Mouse (Mus musculus): ENCODE results near the gene 4930539E08Rik. TPM values are rescaled to one million over a fixed set of nuclear protein-coding genes. Genes with fewer than 3 reads are reported as not detected.
A peak's percentile ranks its signal among the peaks of the same experiment; 100 is the strongest.

The 4930539E08Rik gene
- polyA plus RNA-seq, 1 experiment, result not detected

DNA sequence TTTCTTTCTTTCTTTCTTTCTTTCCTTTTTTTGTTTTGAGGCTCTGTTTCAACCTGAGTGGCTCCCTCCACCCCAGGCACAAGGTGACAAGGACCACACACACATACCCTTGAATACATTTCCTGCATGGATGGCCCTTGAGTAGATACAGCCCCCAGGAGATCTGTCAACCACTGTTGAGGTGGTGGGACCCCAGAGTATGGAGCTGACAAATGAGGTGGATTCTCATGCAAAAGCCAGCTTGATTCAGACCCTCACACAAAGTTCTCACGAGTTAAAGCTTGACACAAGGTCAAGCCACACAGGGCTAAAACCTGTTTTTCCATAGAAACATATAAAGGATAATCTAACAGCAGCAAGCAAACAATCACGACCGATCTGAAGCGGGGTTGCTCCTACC is 17.1 kb upstream of the 4930539E08Rik start:
- H3K4me1 ChIP-seq (ENCODE audit: control insufficient read depth), result peaks cover 79% of the 10 kb centered on the region
- H3K9me3 ChIP-seq (ENCODE audit: control insufficient read depth, low read length), result peaks cover 14% of the 10 kb centered on the region
- peaks cover 8% of the 10 kb centered on the region for H3K36me3 ChIP-seq (ENCODE audit: control insufficient read depth)
- no peaks in the 10 kb centered on the region for H3K27me3 ChIP-seq (ENCODE audit: control insufficient read depth)
- TF ChIP-seq GATA1 (IDR thresholded peaks at IDR 0.05; ENCODE audit: low read length), result no peak
- TF ChIP-seq TAL1 (IDR thresholded peaks at IDR 0.05; ENCODE audit: low read length), result no peak
- no peak overlapping the region for H3K4me3 ChIP-seq (replicated peaks)

GRCm38 (mm10) chr17:28931436-28932211 is 16.5 kb upstream of the 4930539E08Rik start:
- peaks cover 8% of the 10 kb centered on the region for H3K36me3 ChIP-seq (ENCODE audit: control insufficient read depth)
- TF ChIP-seq GATA1 (IDR thresholded peaks at IDR 0.05; ENCODE audit: low read length) (no peak), TAL1 (IDR thresholded peaks at IDR 0.05; ENCODE audit: low read length) (no peak)
- H3K9me3 ChIP-seq (ENCODE audit: control insufficient read depth, low read length), result peaks cover 8% of the 10 kb centered on the region
- no peaks in the 10 kb centered on the region for H3K27me3 ChIP-seq (ENCODE audit: control insufficient read depth)
- H3K4me3 ChIP-seq (replicated peaks), result peak overlapping the region; percentile 23
- H3K4me1 ChIP-seq (ENCODE audit: control insufficient read depth), result peaks cover 81% of the 10 kb centered on the region

DNA sequence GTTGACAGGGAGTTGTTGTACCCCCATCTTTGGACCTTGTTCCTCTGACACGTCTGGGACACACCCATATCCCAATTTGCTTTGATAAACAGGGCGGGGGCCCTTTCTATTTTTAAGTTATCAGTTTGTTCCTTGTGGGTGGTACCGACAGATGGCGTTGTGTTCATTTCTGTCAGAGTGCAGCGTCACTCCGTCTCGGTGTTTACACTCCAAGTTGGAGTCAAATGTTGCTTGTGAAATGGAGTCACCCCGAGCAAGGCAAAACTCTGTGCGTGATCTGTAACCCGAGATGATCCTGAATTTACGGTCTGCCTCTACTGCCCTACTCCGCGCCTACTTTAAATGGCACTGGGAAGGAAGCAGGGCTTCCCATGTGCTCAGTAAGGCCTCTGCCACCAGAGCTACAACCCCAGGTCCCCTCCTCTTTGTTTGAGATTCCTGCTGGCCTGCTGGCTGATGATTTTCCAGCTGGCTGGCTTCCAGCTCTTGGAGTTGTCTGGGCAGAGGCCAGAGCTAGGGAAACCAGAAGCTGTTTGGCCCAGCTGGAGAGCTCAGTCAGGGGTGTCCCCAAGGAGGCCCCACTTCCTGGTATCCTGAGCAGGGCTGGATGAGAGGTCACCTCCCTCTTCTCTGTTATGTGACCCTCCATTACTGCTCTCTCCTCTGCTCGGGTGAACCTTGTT is 15.4 kb upstream of the 4930539E08Rik start:
- peaks cover 5% of the 10 kb centered on the region; the same call in 1 of the 2 replicates for H3K9me3 ChIP-seq (ENCODE audit: control insufficient read depth, low read length)
- peaks cover 76% of the 10 kb centered on the region for H3K4me1 ChIP-seq (ENCODE audit: control insufficient read depth)
- TF ChIP-seq GATA1 (IDR thresholded peaks at IDR 0.05; ENCODE audit: low read length) (peak; percentile 73), TAL1 (IDR thresholded peaks at IDR 0.05; ENCODE audit: low read length) (peak; percentile 91)

DNA sequence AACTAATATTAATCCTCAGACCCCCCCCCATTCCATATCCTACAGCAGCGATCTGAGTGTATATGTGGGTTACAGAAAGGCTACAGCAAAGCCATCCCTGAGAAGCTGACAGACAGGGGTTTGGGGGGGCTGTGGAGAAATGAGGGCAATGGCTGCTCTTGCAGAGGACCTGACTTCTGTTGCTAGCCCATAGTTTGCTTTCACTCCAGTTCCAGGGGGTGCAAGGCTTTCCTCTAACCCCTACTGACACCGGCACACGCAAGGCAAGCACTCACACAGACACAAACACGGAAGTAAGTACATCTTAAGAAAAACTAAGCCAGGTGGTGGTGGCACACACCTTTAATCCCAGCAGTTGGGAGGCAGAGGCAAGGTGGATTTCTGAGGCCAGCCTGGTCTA is 14.2 kb upstream of the 4930539E08Rik start:
- H3K36me3 ChIP-seq (ENCODE audit: control insufficient read depth), result peaks cover 8% of the 10 kb centered on the region
- peaks cover 4% of the 10 kb centered on the region for H3K27me3 ChIP-seq (ENCODE audit: control insufficient read depth)
- H3K4me1 ChIP-seq (ENCODE audit: control insufficient read depth), result peaks cover 71% of the 10 kb centered on the region
- H3K4me3 ChIP-seq (replicated peaks), result no peak overlapping the region
- TF ChIP-seq TAL1 (IDR thresholded peaks at IDR 0.05; ENCODE audit: low read length) (no peak), GATA1 (IDR thresholded peaks at IDR 0.05; ENCODE audit: low read length) (no peak)
- H3K9me3 ChIP-seq (ENCODE audit: control insufficient read depth, low read length), result peaks cover 5% of the 10 kb centered on the region; the same call in 1 of the 2 replicates

More for the DNA sequence above, 15.4 kb upstream of the 4930539E08Rik start:
- Histone ChIP-seq H3K27me3 (ENCODE audit: control insufficient read depth) (no peaks in the 10 kb centered on the region), H3K4me3 (replicated peaks) (peak overlapping the region; percentile 58), H3K36me3 (ENCODE audit: control insufficient read depth) (peaks cover 8% of the 10 kb centered on the region)

DNA sequence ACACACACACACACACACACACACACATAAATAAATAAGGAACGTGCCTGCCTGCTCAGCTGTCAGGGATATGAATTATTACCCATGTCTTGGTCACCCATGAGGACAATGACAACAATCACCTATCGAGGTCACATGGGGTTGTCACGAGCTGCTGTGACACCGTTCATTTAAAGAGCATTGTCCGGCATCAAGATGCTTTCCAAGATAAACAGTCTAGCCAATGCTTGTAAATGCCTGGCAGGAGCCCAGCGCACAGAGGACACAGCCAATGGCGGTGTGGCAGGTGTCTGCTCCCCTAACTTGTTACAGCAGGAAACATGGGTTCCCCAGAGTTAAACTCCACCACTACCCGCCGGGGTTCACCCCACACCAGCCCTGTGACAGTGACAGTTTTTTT is 12.9 kb upstream of the 4930539E08Rik start:
- H3K36me3 ChIP-seq (ENCODE audit: control insufficient read depth), result peaks cover 8% of the 10 kb centered on the region
- no peak for TF ChIP-seq GATA1 (IDR thresholded peaks at IDR 0.05; ENCODE audit: low read length)
- no peak for TF ChIP-seq TAL1 (IDR thresholded peaks at IDR 0.05; ENCODE audit: low read length)
- peaks cover 4% of the 10 kb centered on the region for H3K27me3 ChIP-seq (ENCODE audit: control insufficient read depth)
- H3K9me3 ChIP-seq (ENCODE audit: control insufficient read depth, low read length), result peaks cover 5% of the 10 kb centered on the region; the same call in 1 of the 2 replicates
- H3K4me3 ChIP-seq (replicated peaks), result no peak overlapping the region
- H3K4me1 ChIP-seq (ENCODE audit: control insufficient read depth), result peaks cover 67% of the 10 kb centered on the region

- Histone ChIP-seq H3K27me3 (ENCODE audit: control insufficient read depth) (peaks cover 4% of the 10 kb centered on the region), H3K4me1 (ENCODE audit: control insufficient read depth) (peaks cover 60% of the 10 kb centered on the region), H3K36me3 (ENCODE audit: control insufficient read depth) (peaks cover 6% of the 10 kb centered on the region), H3K9me3 (ENCODE audit: control insufficient read depth, low read length) (peaks cover 5% of the 10 kb centered on the region; the same call in 1 of the 2 replicates), H3K4me3 (replicated peaks) (peak overlapping the region; percentile 1)
- TF ChIP-seq GATA1 (IDR thresholded peaks at IDR 0.05; ENCODE audit: low read length), result no peak
- TF ChIP-seq TAL1 (IDR thresholded peaks at IDR 0.05; ENCODE audit: low read length), result no peak
Measured at GRCm38 (mm10) chr17:28926866-28927635, 11.9 kb upstream of the 4930539E08Rik start.

GRCm38 (mm10) chr17:28926380-28926779 is 11.3 kb upstream of the 4930539E08Rik start:
- TF ChIP-seq GATA1 (IDR thresholded peaks at IDR 0.05; ENCODE audit: low read length), result no peak
- TF ChIP-seq TAL1 (IDR thresholded peaks at IDR 0.05; ENCODE audit: low read length), result no peak
- Histone ChIP-seq H3K27me3 (ENCODE audit: control insufficient read depth) (peaks cover 4% of the 10 kb centered on the region), H3K4me3 (replicated peaks) (no peak overlapping the region), H3K4me1 (ENCODE audit: control insufficient read depth) (peaks cover 53% of the 10 kb centered on the region), H3K36me3 (ENCODE audit: control insufficient read depth) (no peaks in the 10 kb centered on the region; the same call in 1 of the 2 replicates), H3K9me3 (ENCODE audit: control insufficient read depth, low read length) (no peaks in the 10 kb centered on the region)

GRCm38 (mm10) chr17:28924957-28925595 is 10.0 kb upstream of the 4930539E08Rik start:
- no peak overlapping the region for H3K4me3 ChIP-seq (replicated peaks)
- no peak for TF ChIP-seq GATA1 (IDR thresholded peaks at IDR 0.05; ENCODE audit: low read length)
- TF ChIP-seq TAL1 (IDR thresholded peaks at IDR 0.05; ENCODE audit: low read length), result no peak
- no peaks in the 10 kb centered on the region for H3K9me3 ChIP-seq (ENCODE audit: control insufficient read depth, low read length)
- H3K27me3 ChIP-seq (ENCODE audit: control insufficient read depth), result peaks cover 4% of the 10 kb centered on the region
- H3K4me1 ChIP-seq (ENCODE audit: control insufficient read depth), result peaks cover 45% of the 10 kb centered on the region
- no peaks in the 10 kb centered on the region for H3K36me3 ChIP-seq (ENCODE audit: control insufficient read depth)
